Mouse (Mus musculus) left cerebral cortex, adult 9 months (tissue): Measurements from ENCODE around the gene Zfr2.

ENCODE experiments used
- DNase-seq, 2 experiments: peaks; one replicate each; pipeline ENCODE4 v3.0.0; 2022; ENCODE audit warnings: low spot score in 2 of 2

Zfr2 gene

GRCm38 (mm10) chr10:81247804-81248203, 14.8 kb downstream of the Zfr2 start:
- DNase-seq: no peak

DNA sequence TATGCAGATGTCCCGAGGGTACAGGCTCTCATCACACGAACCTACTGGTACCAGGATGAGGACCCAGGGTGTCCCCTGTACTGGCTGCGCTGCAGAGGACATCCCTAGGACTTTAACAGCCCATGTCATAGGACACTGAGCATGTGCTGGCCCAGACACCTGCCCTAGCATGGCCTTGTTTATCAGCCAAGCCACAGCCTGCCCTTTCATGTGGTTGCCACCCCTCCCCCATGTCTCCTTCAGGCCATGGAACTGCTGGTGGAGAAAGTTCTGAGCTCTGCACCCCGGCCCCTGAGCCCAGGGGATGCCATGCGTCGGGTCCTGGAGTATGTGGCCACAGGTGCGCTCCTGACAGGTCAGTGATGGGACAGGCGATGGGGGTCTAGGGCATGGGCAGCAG, 16.5 kb downstream of the Zfr2 start:
- DNase-seq: no peak

GRCm38 (mm10) chr10:81252424-81253419, 19.8 kb downstream of the Zfr2 start, which contains the start of gene Matk:
Gene Matk (plus strand): TSS chr10:81252935.
- DNase-seq: peak; percentile 83 to 92

DNA sequence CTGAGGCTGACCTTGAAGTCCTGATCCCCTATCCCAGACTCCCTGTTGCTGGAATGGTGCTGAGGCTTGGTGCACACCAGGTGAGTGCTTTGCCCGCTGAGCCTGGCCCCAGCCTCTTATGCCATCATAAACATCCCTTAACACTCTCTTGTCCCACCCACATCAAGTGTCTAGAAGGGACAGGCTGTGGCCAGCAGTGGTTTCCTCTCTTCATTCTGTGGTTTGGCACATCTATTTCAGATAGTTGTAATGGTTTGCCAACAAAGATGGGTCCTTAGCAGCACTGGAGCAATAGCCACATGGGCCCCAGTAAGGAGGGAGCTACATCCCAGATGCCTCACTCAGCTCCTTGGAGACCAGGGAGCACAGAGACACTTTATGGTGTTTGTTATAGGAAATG, 21.9 kb downstream of the Zfr2 start:
- no peak for DNase-seq

GRCm38 (mm10) chr10:81257158-81258039, 24.4 kb downstream of the Zfr2 start:
- DNase-seq: peak in 1 of 2 experiments; percentile 67

DNA sequence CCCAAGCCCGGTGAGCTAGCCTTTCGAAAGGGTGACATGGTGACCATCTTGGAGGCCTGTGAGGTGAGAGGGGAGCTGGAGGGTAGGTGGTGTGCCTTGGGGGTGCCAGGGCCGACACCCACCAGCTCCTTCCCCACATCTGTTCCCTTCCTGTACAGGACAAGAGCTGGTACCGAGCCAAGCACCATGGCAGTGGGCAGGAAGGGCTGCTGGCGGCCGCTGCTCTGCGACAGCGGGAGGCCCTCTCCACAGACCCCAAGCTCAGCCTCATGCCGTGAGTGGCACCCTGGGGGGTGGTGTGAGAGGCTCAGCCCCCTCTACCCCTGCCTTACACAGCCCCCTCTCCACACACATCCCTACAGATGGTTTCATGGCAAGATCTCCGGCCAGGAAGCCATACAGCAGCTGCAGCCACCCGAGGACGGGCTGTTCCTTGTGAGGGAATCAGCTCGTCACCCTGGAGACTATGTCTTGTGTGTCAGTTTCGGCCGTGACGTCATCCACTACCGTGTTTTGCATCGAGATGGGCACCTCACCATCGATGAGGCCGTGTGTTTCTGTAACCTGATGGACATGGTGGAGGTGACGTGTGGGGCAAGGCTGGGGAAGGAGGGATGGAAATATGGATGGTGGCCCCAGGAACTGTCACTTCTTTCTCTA, 26.4 kb downstream of the Zfr2 start:
- DNase-seq: no peak

DNA sequence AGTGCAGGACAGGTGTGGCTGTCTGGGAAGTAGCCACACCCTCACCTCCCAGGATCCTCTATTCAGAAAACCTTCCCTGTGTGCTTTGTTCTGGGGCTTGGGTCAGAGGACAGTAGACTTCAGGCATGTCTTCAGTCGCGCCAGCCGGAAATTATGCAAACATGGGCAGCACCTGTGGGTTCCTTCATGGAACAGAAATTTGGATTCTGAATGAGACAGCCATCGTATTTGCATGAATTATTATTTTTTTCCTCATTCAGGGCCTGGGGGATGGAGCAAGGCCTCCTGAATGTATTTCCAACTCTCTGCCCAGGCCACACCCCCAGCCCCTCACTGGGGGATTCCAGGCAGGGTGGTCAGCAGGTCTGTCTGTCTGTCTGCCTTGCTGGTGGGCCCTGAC, 28.1 kb downstream of the Zfr2 start:
- no peak for DNase-seq

DNA sequence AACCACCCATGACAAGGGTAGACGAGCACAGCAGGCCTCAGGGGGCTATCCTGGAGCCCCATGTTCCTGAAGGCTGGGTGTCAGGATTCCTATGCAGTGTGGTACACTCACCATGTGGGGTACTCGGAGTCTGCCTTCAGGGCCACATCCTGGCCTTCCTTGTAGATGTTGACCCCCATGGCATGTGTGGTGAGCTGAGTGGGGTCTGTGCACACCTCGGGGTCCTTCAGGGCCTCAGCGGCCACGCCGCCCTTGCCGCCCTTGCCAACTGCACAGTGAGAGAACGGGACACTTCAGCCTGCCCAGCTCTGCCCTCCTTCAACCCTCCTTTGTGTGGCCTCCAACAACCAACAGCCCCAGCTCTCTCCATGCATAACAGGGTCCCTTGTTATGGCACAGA, 32.6 kb downstream of the Zfr2 start:
- no peak for DNase-seq

- peak; percentile 87 to 95 for DNase-seq
These were observed 33.5 kb downstream of the Zfr2 start, which contains the start of the genes Mrpl54 and Apba3 for GRCm38 (mm10) chr10:81266211-81267105. Gene Mrpl54 (minus strand): TSS chr10:81266934. Gene Apba3 (plus strand): TSS chr10:81266960.

DNA sequence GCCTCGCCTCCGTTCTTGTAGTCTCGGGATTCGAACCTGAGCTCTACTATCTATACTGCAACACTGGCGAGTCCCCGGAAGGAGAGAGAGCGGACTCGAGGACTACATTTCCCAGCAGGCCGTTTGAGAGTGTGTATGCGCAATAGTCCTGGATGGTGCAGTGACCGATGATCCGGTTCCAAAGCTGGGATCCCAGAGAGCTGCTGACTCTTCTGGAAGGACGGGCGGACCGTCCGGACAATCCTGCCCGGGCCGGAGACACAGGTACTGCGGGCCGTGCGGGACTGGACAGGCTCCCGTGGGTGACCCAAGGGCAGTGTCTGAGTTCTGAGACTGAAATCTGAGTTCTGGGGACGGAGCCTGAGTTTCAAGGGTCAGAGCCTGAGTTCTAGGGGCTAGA, 35.1 kb downstream of the Zfr2 start:
- DNase-seq: peak; percentile 70 to 90

DNA sequence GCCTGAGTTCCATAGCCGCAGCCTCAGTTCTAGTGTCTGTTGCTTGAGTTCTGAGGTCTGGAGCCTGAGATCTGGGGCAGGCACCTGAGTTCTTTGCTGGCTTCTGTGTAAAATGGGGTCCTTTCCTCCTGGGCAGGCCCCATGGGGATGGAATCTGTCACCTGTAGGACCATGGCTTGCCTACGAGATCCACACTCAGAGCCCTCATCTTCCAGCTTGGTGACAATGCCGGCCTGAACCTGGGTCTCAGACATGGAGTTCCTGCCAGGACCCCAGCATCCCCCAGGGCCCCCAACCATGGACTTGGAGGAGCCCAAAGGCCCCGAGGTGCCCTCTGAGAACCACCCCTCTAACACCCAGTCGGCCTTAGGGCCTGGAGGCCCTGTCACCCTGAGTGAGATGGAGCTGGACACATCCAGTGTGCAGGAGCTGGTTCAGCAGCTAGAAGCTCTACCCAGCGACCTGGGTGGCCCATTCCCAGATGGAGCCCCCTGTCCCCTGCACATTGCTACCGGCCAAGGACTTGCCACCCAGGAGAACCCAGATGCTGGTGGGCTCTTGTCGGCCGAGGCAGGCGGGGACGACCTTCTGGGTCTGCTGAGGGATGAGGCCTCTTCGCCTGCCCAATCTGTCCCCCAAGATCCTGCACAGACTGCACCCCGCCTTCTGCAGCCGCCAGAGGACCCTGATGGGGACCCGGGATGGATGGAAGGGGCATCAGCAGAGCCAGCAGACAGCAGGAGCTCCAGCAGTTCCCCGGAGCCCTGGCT, 35.9 kb downstream of the Zfr2 start:
- DNase-seq: no peak

DNA sequence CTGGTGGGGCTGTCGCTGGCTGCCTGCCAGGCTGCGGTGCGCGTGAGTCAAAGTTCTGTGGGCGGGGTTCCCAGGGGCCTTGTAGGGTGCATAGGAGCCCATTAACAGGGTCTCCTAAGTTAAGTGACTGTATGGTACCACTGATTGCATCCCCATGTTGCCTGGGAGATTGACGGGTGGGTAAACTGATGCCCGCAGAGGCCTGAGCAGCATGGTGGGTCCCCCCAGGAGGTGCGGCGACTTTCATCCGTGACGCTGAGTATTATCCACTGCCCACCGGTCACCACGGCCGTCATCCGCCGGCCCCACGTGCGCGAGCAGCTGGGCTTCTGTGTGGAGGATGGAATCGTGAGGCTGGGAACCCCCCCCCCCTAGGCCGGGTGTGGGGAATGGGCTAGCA, 39.4 kb downstream of the Zfr2 start:
- no peak for DNase-seq

GRCm38 (mm10) chr10:81273842-81274241, 40.9 kb downstream of the Zfr2 start:
- DNase-seq: no peak

DNA sequence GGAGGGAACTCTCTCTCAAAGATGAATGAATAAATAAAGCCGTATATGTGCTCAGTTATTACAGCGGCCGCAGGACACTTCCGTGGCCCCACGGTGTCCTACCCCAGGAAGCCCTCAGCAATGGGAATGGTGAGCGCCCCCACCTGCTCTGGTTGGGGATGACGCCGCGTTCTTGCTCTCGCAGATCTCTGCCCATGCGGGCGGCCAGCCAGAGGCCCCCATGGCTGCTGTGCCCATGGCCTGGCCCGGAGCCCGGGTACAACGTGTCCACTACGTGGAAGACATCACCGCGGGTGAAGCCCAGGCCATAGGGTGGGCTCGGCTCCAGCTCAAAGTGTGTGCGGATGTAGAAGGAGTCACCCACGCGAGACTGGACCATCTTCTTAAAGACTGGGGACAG, 44.7 kb downstream of the Zfr2 start:
- no peak for DNase-seq

DNA sequence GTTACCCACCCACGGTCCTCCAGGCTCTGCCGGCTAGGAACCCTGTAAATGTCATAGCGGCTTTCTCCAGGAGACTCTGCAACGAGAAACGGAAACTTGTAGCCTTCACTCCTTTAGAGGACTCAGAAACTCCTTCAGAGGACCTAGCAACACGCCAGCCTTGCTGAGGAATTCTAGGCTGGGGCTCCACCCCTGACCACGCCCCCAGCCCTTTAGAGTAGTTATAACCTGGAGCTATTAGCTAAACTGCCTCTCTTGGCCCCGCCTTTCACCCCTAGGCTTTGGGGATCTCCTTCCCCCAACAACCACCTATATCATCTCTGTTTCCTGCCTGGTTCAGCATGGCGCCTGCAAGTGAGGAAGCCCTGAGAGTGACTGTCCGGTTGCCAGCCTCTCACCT, 46.5 kb downstream of the Zfr2 start:
- no peak for DNase-seq

GRCm38 (mm10) chr10:81284189-81284588, 51.2 kb downstream of the Zfr2 start:
- no peak for DNase-seq

- DNase-seq: no peak
These were observed 51.8 kb downstream of the Zfr2 start for GRCm38 (mm10) chr10:81284719-81285118.

DNA sequence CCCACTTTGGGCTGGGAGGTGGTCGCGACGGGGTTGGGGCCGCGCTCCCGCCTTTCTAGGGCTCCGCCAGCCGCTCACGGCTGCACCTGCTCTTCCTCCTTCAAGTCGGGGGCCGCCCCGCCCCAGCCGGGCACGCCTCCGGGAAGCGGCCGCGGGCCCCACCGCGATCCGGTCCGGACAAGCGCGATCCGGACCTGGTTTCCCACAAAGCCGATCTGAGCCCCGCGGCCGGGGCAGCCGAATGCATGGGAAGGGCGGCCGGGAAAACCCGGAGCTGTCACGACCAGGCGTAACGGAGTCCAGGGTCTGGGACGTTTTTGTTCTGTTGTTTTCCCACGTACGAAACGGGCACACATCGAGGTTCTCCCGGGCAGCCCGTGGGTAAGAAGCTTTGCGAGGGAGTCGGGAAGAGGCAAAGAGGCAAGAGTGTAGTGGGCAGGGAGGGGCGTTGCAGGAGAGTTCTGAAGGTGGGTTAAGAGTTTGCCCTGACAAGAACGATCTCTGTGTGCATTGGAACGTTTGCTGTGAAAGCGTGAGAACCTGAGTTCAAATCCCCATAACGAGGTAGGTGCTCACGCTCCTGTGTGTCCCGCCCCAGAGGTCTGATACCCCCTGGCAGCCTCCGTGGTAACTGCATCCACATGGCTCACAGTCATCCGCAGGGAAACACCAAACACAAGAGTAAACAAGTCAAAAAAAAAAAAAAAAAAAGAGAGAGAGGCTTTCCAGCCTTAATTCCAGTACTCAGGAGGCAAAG, 52.9 kb downstream of the Zfr2 start:
- DNase-seq: peak in 1 of 2 experiments; percentile 78

DNA sequence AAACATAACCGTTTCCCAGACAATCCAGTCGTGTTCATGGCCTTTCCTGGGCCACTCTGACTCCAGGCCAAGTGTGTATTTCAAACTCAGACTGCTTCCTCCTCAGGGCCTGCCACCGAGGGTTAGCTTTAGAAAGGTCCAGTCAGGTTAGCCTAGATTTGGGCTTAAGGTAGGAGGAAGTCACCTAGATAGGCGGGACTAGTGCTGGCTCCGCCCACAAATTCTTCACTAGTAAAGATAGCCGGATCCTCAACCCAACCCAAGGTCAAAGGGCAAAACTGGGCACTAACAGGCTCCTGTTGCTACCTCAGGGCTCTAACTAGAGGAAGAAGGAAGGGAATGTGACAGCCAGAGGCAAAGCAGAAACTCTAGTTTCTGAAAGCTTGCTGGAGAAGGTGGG, 53.6 kb downstream of the Zfr2 start:
- DNase-seq: no peak
